Mouse (Mus musculus) neural tube, embryonic 15.5 days (tissue): ENCODE measurements around the gene Gm4131. TPM values are rescaled to one million over a fixed set of nuclear protein-coding genes. Genes with fewer than 3 reads are reported as not detected.

Experiments
- ATAC-seq: fragments of 200-750 bp; cut with Nextera tagmentation; 2 replicates; pipeline ENCODE4 v1.8.0; 2017; ENCODE audit warnings: mild to moderate bottlenecking, moderate TSS enrichment, moderate library complexity; ENCODE audit not compliant: low FRiP score
- H3K27ac ChIP-seq: fragments of 300-500 bp; sonication (generic); replicated peaks from 2 replicates; pipeline ENCODE4 v1.5.1; 2015; ENCODE audit warnings: mild to moderate bottlenecking, inconsistent platforms
- H3K27me3 ChIP-seq: fragments of 300-500 bp; sonication (generic); replicated peaks from 2 replicates; pipeline ENCODE4 v1.6.1; 2015; ENCODE audit warnings: inconsistent platforms
- H3K36me3 ChIP-seq: fragments of 300-500 bp; sonication (generic); 2 replicates; pipeline ENCODE4 v1.6.1; 2015; ENCODE audit warnings: inconsistent platforms
- H3K4me1 ChIP-seq: fragments of 300-500 bp; sonication (generic); 2 replicates; pipeline ENCODE4 v1.6.1; 2015; ENCODE audit warnings: inconsistent platforms
- H3K4me2 ChIP-seq: fragments of 300-500 bp; sonication (generic); 2 replicates; pipeline ENCODE4 v1.6.1; 2015; ENCODE audit warnings: inconsistent platforms, mild to moderate bottlenecking, moderate library complexity
- H3K4me3 ChIP-seq: fragments of 300-500 bp; sonication (generic); replicated peaks from 2 replicates; pipeline ENCODE4 v1.5.1; 2015; ENCODE audit warnings: mild to moderate bottlenecking, inconsistent platforms
- H3K9ac ChIP-seq: fragments of 300-500 bp; sonication (generic); replicated peaks from 2 replicates; pipeline ENCODE4 v1.6.1; 2015; ENCODE audit warnings: mild to moderate bottlenecking, inconsistent platforms
- H3K9me3 ChIP-seq: fragments of 300-500 bp; sonication (generic); replicated peaks from 2 replicates; pipeline ENCODE4 v1.6.1; 2016; ENCODE audit warnings: inconsistent platforms
- WGBS: fragments of 180-500 bp; shearing (Covaris S2); methylation state at CpG from one replicate; pipeline ENCODE4 v1.1.7; 2015; ENCODE audit warnings: mixed read lengths; 5-methylcytosine and 5-hydroxymethylcytosine counted together
- polyA plus RNA-seq: library from polyadenylated mRNA; unstranded; fragments of >200 nt; fragmentation: Nextera tagmentation; extraction: Ambion mirVana; gene quantifications from 2 replicates; pipeline ENCODE4 v1.2.1, GENCODE M21; 2015

Gm4131 gene
- polyA plus RNA-seq, 1 experiment from 2014 or later, result 0.27 TPM

GRCm38 (mm10) chr14:62573454-62573853 is 6.7 kb upstream of the Gm4131 start:
- Histone ChIP-seq H3K36me3 (no peaks in the 10 kb centered on the region), H3K27me3 (no peaks in the 10 kb centered on the region), H3K9ac (no peak overlapping the region), H3K4me3 (no peak overlapping the region), H3K27ac (no peak overlapping the region), H3K9me3 (no peaks in the 10 kb centered on the region), H3K4me2 (no peak overlapping the region), H3K4me1 (peaks cover 5% of the 10 kb centered on the region; the same call in 1 of the 2 replicates)
- WGBS, result 0% methylated on average over 1 of the region's 3 CpGs
- ATAC-seq, result no peak

GRCm38 (mm10) chr14:62570299-62570698 is 3.6 kb upstream of the Gm4131 start:
- H3K27ac ChIP-seq, result no peak overlapping the region
- H3K9ac ChIP-seq, result no peak overlapping the region
- H3K4me1 ChIP-seq, result peaks cover 5% of the 10 kb centered on the region; the same call in 1 of the 2 replicates
- peaks cover 2% of the 10 kb centered on the region; the same call in 1 of the 2 replicates for H3K36me3 ChIP-seq
- 44% methylated on average over 4 of the region's 4 CpGs for WGBS
- H3K4me2 ChIP-seq, result no peak overlapping the region
- H3K27me3 ChIP-seq, result no peaks in the 10 kb centered on the region
- H3K4me3 ChIP-seq, result no peak overlapping the region
- no peaks in the 10 kb centered on the region; the same call in 1 of the 2 replicates for H3K9me3 ChIP-seq
- ATAC-seq, result no peak

- H3K4me1 ChIP-seq, result peaks cover 5% of the 10 kb centered on the region; the same call in 1 of the 2 replicates
- WGBS, result 91% methylated on average over 5 of the region's 5 CpGs
- no peak overlapping the region for H3K4me2 ChIP-seq
- no peaks in the 10 kb centered on the region; the same call in 1 of the 2 replicates for H3K9me3 ChIP-seq
- ATAC-seq, result no peak
- H3K27ac ChIP-seq, result 0 out of 2 replicates have a peak overlapping the region, but pooled peaks have one; percentile 28
- no peaks in the 10 kb centered on the region for H3K27me3 ChIP-seq
- no peak overlapping the region for H3K9ac ChIP-seq
- no peak overlapping the region for H3K4me3 ChIP-seq
- H3K36me3 ChIP-seq, result peaks cover 4% of the 10 kb centered on the region; the same call in 1 of the 2 replicates
Measured at GRCm38 (mm10) chr14:62569463-62569862, 2.7 kb upstream of the Gm4131 start.

- no peak for ATAC-seq
- Histone ChIP-seq H3K36me3 (peaks cover 4% of the 10 kb centered on the region; the same call in 1 of the 2 replicates), H3K27me3 (no peaks in the 10 kb centered on the region), H3K27ac (no peak overlapping the region), H3K4me1 (peaks cover 31% of the 10 kb centered on the region), H3K9ac (no peak overlapping the region), H3K4me3 (no peak overlapping the region), H3K9me3 (no peaks in the 10 kb centered on the region; the same call in 1 of the 2 replicates), H3K4me2 (no peak overlapping the region)
- 48% methylated on average over 7 of the region's 7 CpGs for WGBS
Measured at GRCm38 (mm10) chr14:62563679-62564078, 3.0 kb downstream of the Gm4131 start.

GRCm38 (mm10) chr14:62561875-62562748 is 4.6 kb downstream of the Gm4131 start:
- H3K36me3 ChIP-seq, result peaks cover 4% of the 10 kb centered on the region; the same call in 1 of the 2 replicates
- H3K27me3 ChIP-seq, result no peaks in the 10 kb centered on the region
- WGBS, result 52% methylated on average over 17 of the region's 17 CpGs
- H3K4me1 ChIP-seq, result peaks cover 45% of the 10 kb centered on the region
- no peak overlapping the region for H3K9ac ChIP-seq
- no peak overlapping the region for H3K4me2 ChIP-seq
- H3K27ac ChIP-seq, result no peak overlapping the region
- H3K4me3 ChIP-seq, result no peak overlapping the region
- no peaks in the 10 kb centered on the region; the same call in 1 of the 2 replicates for H3K9me3 ChIP-seq
- ATAC-seq, result peak; percentile 39; the same call in 1 of the 2 replicates

- Histone ChIP-seq H3K27me3 (peaks cover 3% of the 10 kb centered on the region; the same call in 1 of the 2 replicates), H3K4me1 (peaks cover 49% of the 10 kb centered on the region), H3K4me2 (peak overlapping the region; percentile 89), H3K27ac (no peak overlapping the region), H3K4me3 (peak overlapping the region; percentile 61), H3K9ac (no peak overlapping the region), H3K9me3 (no peaks in the 10 kb centered on the region), H3K36me3 (no peaks in the 10 kb centered on the region)
- no peak for ATAC-seq
- whole genome bisulfite sequencing, result 84% methylated on average over 3 of the region's 3 CpGs
Measured at GRCm38 (mm10) chr14:62557111-62557510, 9.6 kb downstream of the Gm4131 start.

GRCm38 (mm10) chr14:62555840-62556810 is 10.6 kb downstream of the Gm4131 start:
- peak overlapping the region; percentile 82 for H3K27ac ChIP-seq
- H3K27me3 ChIP-seq, result peaks cover 3% of the 10 kb centered on the region; the same call in 1 of the 2 replicates
- H3K4me1 ChIP-seq, result peaks cover 42% of the 10 kb centered on the region
- ATAC-seq, result peak; percentile 72
- H3K4me2 ChIP-seq, result peak overlapping the region; percentile 89
- peak overlapping the region; percentile 71 for H3K9ac ChIP-seq
- H3K36me3 ChIP-seq, result no peaks in the 10 kb centered on the region
- H3K4me3 ChIP-seq, result peak overlapping the region; percentile 61
- WGBS, result 6% methylated on average over 38 of the region's 38 CpGs
- no peaks in the 10 kb centered on the region for H3K9me3 ChIP-seq

GRCm38 (mm10) chr14:62555309-62555829 is 11.4 kb downstream of the Gm4131 start, which contains the start of gene Fam124a:
Fam124a (plus strand) TSS chr14:62555737.
- H3K4me3 ChIP-seq, result peak within 1 kb of the TSS; percentile 61
- peaks cover 42% of the 10 kb centered on the region for H3K4me1 ChIP-seq
- WGBS, result under 1% methylated on average over 51 of the region's 51 CpGs
- H3K9me3 ChIP-seq, result no peaks in the 10 kb centered on the region
- H3K9ac ChIP-seq, result peak within 1 kb of the TSS; percentile 71
- ATAC-seq, result peak; percentile 94
- peak within 1 kb of the TSS; percentile 89 for H3K4me2 ChIP-seq
- no peaks in the 10 kb centered on the region for H3K36me3 ChIP-seq
- peak within 1 kb of the TSS; percentile 82 for H3K27ac ChIP-seq
- peaks cover 3% of the 10 kb centered on the region; the same call in 1 of the 2 replicates for H3K27me3 ChIP-seq

- H3K27me3 ChIP-seq, result peaks cover 3% of the 10 kb centered on the region; the same call in 1 of the 2 replicates
- no peak overlapping the region for H3K4me3 ChIP-seq
- ATAC-seq, result no peak
- no peak overlapping the region for H3K27ac ChIP-seq
- H3K9me3 ChIP-seq, result no peaks in the 10 kb centered on the region
- H3K4me1 ChIP-seq, result peaks cover 33% of the 10 kb centered on the region
- H3K4me2 ChIP-seq, result no peak overlapping the region
- WGBS, result 78% methylated on average over 5 of the region's 5 CpGs
- H3K36me3 ChIP-seq, result no peaks in the 10 kb centered on the region
- no peak overlapping the region for H3K9ac ChIP-seq
Measured at GRCm38 (mm10) chr14:62553786-62554185, 12.9 kb downstream of the Gm4131 start.

GRCm38 (mm10) chr14:62552771-62553170 is 13.9 kb downstream of the Gm4131 start:
- no peak for ATAC-seq
- H3K4me1 ChIP-seq, result peaks cover 25% of the 10 kb centered on the region
- no peak overlapping the region for H3K4me3 ChIP-seq
- H3K27ac ChIP-seq, result no peak overlapping the region
- H3K36me3 ChIP-seq, result no peaks in the 10 kb centered on the region
- H3K4me2 ChIP-seq, result no peak overlapping the region
- H3K27me3 ChIP-seq, result peaks cover 3% of the 10 kb centered on the region; the same call in 1 of the 2 replicates
- WGBS, result 88% methylated on average over 4 of the region's 4 CpGs
- H3K9ac ChIP-seq, result no peak overlapping the region
- no peaks in the 10 kb centered on the region for H3K9me3 ChIP-seq

- Histone ChIP-seq H3K36me3 (no peaks in the 10 kb centered on the region), H3K4me2 (no peak overlapping the region), H3K4me1 (peaks cover 5% of the 10 kb centered on the region), H3K9me3 (no peaks in the 10 kb centered on the region), H3K27ac (no peak overlapping the region), H3K27me3 (peaks cover 3% of the 10 kb centered on the region; the same call in 1 of the 2 replicates), H3K4me3 (no peak overlapping the region), H3K9ac (no peak overlapping the region)
- ATAC-seq, result no peak
- 26% methylated on average over 3 of the region's 4 CpGs for WGBS
Measured at GRCm38 (mm10) chr14:62550121-62550520, 16.6 kb downstream of the Gm4131 start.
